Mouse (Mus musculus) kidney, postnatal 10 days (tissue): ENCODE measurements at regions not wholly inside any gene's neighbourhood (a gene's known extent, or its start where the extent isn't known, plus 50 kb on each side); places are given as distances from the start of the nearest gene placed in this dataset.
A peak's percentile ranks its signal among the peaks of the same experiment; 100 is the strongest.

Source experiments
- DNase-seq: peaks from one replicate; pipeline ENCODE4 v3.0.0; 2021; ENCODE audit warnings: mixed read lengths

DNA sequence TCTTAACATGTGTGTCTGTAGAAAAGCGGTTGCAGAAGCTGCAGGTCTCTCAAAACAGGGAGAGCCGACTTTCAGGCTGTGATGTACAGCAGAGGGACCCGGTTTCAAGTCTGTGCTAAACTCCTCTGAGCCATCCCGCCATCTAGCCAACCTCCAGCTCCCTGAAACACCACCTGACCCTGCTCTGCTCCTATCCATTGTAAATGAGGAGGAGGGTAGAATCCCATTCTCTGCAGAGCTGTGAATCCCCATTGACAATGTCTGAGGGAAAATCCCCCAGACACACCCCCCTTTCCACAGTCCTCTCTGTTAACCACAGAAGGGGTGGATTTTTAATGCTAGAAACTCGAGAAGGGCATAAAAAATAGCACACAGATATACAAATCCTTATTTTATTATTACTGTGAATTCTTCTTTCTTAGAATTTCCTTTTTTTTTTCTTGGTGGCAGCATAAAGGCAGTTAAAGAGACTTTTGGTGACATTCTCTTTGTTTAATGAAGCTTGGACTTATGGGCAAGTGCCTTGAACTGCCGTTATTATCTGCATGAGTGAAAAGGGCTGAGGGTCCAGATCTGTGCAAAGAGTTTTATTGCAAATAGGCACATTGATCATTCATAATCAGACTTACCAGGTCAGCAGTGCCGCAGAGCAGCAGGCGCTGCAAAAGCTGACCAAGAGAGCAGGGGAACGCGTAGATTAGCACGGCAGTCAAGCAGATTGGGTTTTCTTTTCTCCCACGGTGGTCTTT is 111.3 kb upstream of the Paqr3 start:
- DNase-seq = no peak

DNA sequence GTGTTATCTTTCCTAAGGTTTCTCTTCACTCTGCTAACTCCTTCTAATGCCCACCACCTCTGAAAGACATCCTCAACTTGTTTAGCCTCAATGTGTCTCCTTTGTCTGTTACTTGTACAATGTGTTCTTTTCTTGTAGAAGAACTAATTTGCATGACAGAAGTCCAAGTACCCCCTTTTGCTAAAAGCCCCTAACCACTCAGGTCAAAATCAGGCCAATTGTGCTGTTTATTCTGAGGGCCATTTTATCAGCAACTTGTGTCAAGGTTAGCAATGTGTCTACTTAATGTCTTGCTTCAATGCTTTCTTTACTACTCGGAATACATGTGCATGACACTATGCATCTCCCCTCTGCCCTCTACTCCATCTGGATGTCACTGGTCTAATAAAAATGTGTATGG is 107.3 kb upstream of the Paqr3 start:
- DNase-seq = no peak

GRCm38 (mm10) chr5:97205606-97206005 is 94.2 kb upstream of the Paqr3 start:
- no peak for DNase-seq

GRCm38 (mm10) chr5:97204337-97204736 is 92.9 kb upstream of the Paqr3 start:
- DNase-seq = no peak

GRCm38 (mm10) chr5:97203646-97204045 is 92.2 kb upstream of the Paqr3 start:
- no peak for DNase-seq

GRCm38 (mm10) chr5:97202557-97202956 is 91.2 kb upstream of the Paqr3 start:
- DNase-seq = no peak

- no peak for DNase-seq
These were observed 89.3 kb upstream of the Paqr3 start for GRCm38 (mm10) chr5:97200655-97201054.

GRCm38 (mm10) chr5:97195281-97195660 is 83.9 kb upstream of the Paqr3 start:
- no peak for DNase-seq

DNA sequence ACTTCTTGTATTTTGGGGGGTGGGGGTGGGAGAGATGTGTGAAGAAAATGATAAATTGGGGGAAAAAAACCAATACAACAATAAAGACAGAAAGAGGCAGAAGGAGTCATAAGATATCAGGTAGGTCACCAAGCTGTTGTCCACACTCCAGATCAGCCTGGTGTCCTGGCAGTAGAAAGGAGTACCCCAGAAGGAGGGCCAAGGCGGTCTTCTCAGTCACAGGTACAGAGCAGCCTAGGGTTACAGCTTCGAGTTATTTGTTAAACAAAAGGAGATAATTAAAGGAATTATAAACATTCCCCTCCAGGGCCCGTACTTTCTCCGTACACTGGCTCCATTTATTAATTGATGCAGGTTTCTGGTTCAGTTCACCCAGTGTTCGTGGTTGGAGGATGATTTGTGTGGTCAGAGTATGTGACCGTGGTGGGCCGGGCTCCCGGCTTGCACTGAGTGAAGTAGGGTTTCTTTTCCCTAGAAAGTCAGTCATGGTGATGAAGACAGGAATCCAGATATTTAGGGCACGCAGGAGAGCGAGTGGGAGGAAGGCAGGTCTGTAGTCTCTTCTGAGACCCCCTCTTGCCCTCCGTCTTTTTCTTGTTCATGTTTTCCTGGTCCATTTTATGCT is 83.4 kb upstream of the Paqr3 start:
- no peak for DNase-seq

DNA sequence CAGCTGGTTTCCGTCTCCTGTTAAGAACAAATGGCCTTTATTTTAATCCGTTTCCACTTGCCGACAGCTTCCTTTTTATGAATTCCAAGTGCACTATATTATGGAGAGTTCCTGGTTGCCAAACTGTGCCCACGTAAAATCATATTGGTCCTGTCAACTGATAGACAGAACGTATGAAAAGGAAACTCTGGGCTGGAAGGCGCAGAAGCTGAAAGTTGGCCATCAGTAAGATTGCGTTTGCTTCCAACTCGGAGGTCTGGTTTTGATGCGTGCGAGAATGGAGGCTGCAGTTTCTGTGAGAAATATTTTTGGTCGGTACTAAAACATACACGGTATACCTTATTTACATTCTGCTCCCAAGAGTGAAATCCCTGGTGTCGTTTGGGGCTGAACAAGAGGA is 81.3 kb upstream of the Paqr3 start:
- DNase-seq = no peak

DNA sequence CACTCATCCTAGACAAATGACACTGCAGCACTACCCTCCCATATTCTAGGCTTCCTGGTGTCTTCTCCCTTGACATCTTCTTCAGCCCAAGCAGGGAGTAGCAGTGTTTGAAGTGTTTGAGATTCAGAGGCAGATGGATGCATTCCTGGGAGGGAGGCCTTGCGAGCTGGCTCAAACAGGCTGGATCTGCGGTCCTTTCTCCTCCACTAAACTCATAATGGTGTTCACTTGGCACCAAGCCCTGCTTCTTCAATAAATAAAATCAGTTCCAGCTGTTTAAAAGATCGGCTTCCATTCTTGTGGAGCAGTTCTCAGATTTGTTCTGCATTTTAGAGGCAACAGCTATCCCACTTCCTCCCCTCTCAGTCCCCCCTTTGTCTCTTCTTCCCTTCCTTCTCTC is 79.3 kb upstream of the Paqr3 start:
- DNase-seq = peak; percentile 11

DNA sequence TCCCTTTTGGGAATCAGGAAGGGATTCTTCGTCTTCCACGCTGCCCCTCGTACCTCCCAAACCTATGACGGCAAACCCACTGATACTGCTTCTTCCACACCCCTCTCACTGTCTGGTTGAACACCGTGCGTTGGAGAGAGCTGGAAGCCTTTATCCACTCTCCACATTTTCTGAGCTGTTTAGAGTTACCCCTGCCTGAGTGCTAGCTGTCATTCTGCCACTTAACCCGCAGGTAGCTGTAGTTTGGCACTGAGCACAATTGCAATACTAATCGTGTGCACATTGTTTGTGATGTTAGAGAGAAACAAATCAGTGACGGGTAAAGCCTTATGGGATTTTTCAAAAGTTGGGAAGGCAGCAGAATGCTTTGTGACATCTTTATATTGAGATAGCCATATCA is 73.1 kb upstream of the Paqr3 start:
- no peak for DNase-seq

DNA sequence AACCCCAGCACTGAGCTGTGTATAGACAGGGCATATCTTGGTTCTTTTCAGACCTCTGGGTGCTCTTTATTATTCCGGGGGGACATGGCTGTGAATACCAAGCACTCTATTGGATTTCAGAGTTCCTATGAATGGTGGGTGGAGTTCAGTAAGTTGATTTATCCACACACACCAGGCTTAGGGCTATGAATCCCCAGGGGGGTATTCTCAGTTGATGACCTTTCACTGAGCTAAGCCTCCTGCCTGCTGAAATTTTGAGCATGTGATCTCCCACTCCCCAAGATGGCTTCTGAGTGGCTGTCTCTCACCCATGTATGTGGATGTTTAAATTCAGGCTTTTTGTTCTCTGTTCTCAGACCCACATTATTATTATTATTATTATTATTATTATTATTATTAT is 69.9 kb upstream of the Paqr3 start:
- DNase-seq = no peak

GRCm38 (mm10) chr5:97174446-97174845 is 63.0 kb upstream of the Paqr3 start:
- no peak for DNase-seq

GRCm38 (mm10) chr5:97167401-97168249 is 56.2 kb upstream of the Paqr3 start:
- DNase-seq = no peak

- no peak for DNase-seq
These were observed 54.9 kb upstream of the Paqr3 start for GRCm38 (mm10) chr5:97166128-97166883.
